Mouse (Mus musculus) lung, postnatal 0 days (tissue): ENCODE measurements around the gene Oasl1.

ENCODE experiments used
- CTCF ChIP-seq: IDR thresholded peaks from 2 replicates; pipeline ENCODE4 v1.5.1; 2016; ENCODE audit warnings: antibody characterized with exemption, mild to moderate bottlenecking
- EP300 ChIP-seq: IDR thresholded peaks from 2 replicates; pipeline ENCODE4 v1.6.1; 2016; ENCODE audit warnings: antibody characterized with exemption, mild to moderate bottlenecking, control low read depth

DNA sequence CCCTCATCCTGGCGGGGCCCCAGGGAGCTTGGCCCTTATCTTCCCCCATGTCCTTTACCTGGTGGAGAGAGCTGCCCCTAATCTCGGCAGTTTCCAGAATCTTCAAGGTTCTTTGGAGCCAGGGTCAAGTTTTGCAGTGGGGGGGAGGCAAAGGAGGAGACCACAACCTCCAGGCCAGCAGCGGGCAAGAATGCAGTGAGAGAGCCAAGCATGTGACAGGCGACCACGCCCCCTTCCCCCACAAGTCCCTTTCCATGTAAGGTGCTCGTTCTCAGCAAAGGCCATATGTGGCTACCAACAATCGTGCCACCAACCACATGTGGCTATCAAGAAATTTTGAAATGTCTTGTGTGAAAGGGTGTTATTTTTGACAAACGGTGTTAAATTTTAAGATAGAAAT lies 50.1 kb downstream of the Oasl1 start:
- no peak for TF ChIP-seq CTCF
- no peak for TF ChIP-seq EP300
